Mouse (Mus musculus): ENCODE results near the gene Lsm2.

Gene Lsm2

GRCm38 (mm10) chr17:35009586-35009985 lies 27.9 kb downstream of the Lsm2 start:
- no peak for DNase-seq (ENCODE audit: extremely low spot score, low read depth, low spot score)

GRCm38 (mm10) chr17:35011440-35011839 lies 29.8 kb downstream of the Lsm2 start:
- no peak for DNase-seq (ENCODE audit: extremely low spot score, low read depth, low spot score)

- no peak for DNase-seq (ENCODE audit: extremely low spot score, low read depth, low spot score)
Measured at GRCm38 (mm10) chr17:35012430-35012829, 30.8 kb downstream of the Lsm2 start.

GRCm38 (mm10) chr17:35013221-35013620 lies 31.6 kb downstream of the Lsm2 start:
- DNase-seq (ENCODE audit: extremely low spot score, low read depth, low spot score): no peak

GRCm38 (mm10) chr17:35015296-35015695 lies 33.6 kb downstream of the Lsm2 start:
- DNase-seq (ENCODE audit: extremely low spot score, low read depth, low spot score): no peak

GRCm38 (mm10) chr17:35016376-35016775 lies 34.7 kb downstream of the Lsm2 start, which contains the start of gene Vwa7:
Gene Vwa7, plus strand, starts transcription at chr17:35016579.
- no peak for DNase-seq (ENCODE audit: extremely low spot score, low read depth, low spot score)

GRCm38 (mm10) chr17:35016791-35017705 lies 35.4 kb downstream of the Lsm2 start:
- DNase-seq (ENCODE audit: extremely low spot score, low read depth, low spot score): no peak

- DNase-seq (ENCODE audit: extremely low spot score, low read depth, low spot score): no peak
Measured at GRCm38 (mm10) chr17:35017706-35018030, 36.0 kb downstream of the Lsm2 start.

GRCm38 (mm10) chr17:35018171-35018570 lies 36.5 kb downstream of the Lsm2 start:
- no peak for DNase-seq (ENCODE audit: extremely low spot score, low read depth, low spot score)

GRCm38 (mm10) chr17:35019894-35020293 lies 38.2 kb downstream of the Lsm2 start:
- DNase-seq (ENCODE audit: extremely low spot score, low read depth, low spot score): no peak

- DNase-seq (ENCODE audit: extremely low spot score, low read depth, low spot score): no peak
Measured at GRCm38 (mm10) chr17:35020551-35020950, 38.9 kb downstream of the Lsm2 start.

- no peak for DNase-seq (ENCODE audit: extremely low spot score, low read depth, low spot score)
Measured at GRCm38 (mm10) chr17:35021163-35021808, 39.6 kb downstream of the Lsm2 start.

- DNase-seq (ENCODE audit: extremely low spot score, low read depth, low spot score): no peak
Measured at GRCm38 (mm10) chr17:35021842-35022477, 40.3 kb downstream of the Lsm2 start.

- no peak for DNase-seq (ENCODE audit: extremely low spot score, low read depth, low spot score)
Measured at GRCm38 (mm10) chr17:35022541-35023060, 40.9 kb downstream of the Lsm2 start.

- DNase-seq (ENCODE audit: extremely low spot score, low read depth, low spot score): no peak
Measured at GRCm38 (mm10) chr17:35023221-35023620, 41.6 kb downstream of the Lsm2 start.

GRCm38 (mm10) chr17:35023756-35024155 lies 42.1 kb downstream of the Lsm2 start:
- DNase-seq (ENCODE audit: extremely low spot score, low read depth, low spot score): no peak

GRCm38 (mm10) chr17:35024261-35024660 lies 42.6 kb downstream of the Lsm2 start:
- no peak for DNase-seq (ENCODE audit: extremely low spot score, low read depth, low spot score)

GRCm38 (mm10) chr17:35024691-35025488 lies 43.2 kb downstream of the Lsm2 start:
- no peak for DNase-seq (ENCODE audit: extremely low spot score, low read depth, low spot score)

- DNase-seq (ENCODE audit: extremely low spot score, low read depth, low spot score): no peak
Measured at GRCm38 (mm10) chr17:35026206-35026605, 44.5 kb downstream of the Lsm2 start.

GRCm38 (mm10) chr17:35027277-35028068 lies 45.8 kb downstream of the Lsm2 start, which contains the start of gene Sapcd1:
Gene Sapcd1, minus strand, starts transcription at chr17:35028016.
- DNase-seq (ENCODE audit: extremely low spot score, low read depth, low spot score): no peak
